Mouse (Mus musculus) forelimb bud, embryonic 11.5 days (tissue): ENCODE measurements around the gene Tfpt.
"Not testable (repeated sequence)": the region's sequence is repeated elsewhere in the genome, so short reads cannot be mapped to it uniquely, and the experiment has no call there.

ENCODE experiments used
- DNase-seq: peaks from one replicate; pipeline ENCODE4 v3.0.0-alpha.2; 2012; ENCODE audit warnings: low read depth, low spot score

Tfpt gene

GRCm38 (mm10) chr7:3617242-3617995 lies 12.3 kb downstream of the Tfpt start, which contains the start of gene Ndufa3:
TSS of gene Ndufa3 (plus strand) at chr7:3617373.
- peak; percentile 89 for DNase-seq

- no peak for DNase-seq
These were observed 13.1 kb downstream of the Tfpt start for GRCm38 (mm10) chr7:3616389-3617241.

- no peak for DNase-seq
These were observed 13.7 kb downstream of the Tfpt start, which contains the start of gene Oscar for GRCm38 (mm10) chr7:3616057-3616388. TSS of gene Oscar (minus strand) at chr7:3616157.

- no peak for DNase-seq
These were observed 15.7 kb downstream of the Tfpt start for GRCm38 (mm10) chr7:3614021-3614420.

- no peak for DNase-seq
These were observed 18.7 kb downstream of the Tfpt start for GRCm38 (mm10) chr7:3611006-3611405.

GRCm38 (mm10) chr7:3610437-3610836 lies 19.3 kb downstream of the Tfpt start:
- DNase-seq: no peak

GRCm38 (mm10) chr7:3609082-3609481 lies 20.6 kb downstream of the Tfpt start:
- no peak for DNase-seq

- DNase-seq: no peak
These were observed 21.1 kb downstream of the Tfpt start for GRCm38 (mm10) chr7:3608668-3609067.

- no peak for DNase-seq
These were observed 22.3 kb downstream of the Tfpt start for GRCm38 (mm10) chr7:3607391-3607790.

GRCm38 (mm10) chr7:3606798-3607197 lies 22.9 kb downstream of the Tfpt start:
- no peak for DNase-seq

- DNase-seq: peak; percentile 75
These were observed 28.6 kb downstream of the Tfpt start for GRCm38 (mm10) chr7:3601119-3601518.

- not testable (repeated sequence) for DNase-seq
These were observed 32.0 kb downstream of the Tfpt start for GRCm38 (mm10) chr7:3597755-3598154.

- DNase-seq: no peak
These were observed 34.6 kb downstream of the Tfpt start for GRCm38 (mm10) chr7:3595146-3595545.

GRCm38 (mm10) chr7:3594686-3595085 lies 35.0 kb downstream of the Tfpt start:
- DNase-seq: no peak

- no peak for DNase-seq
These were observed 35.9 kb downstream of the Tfpt start for GRCm38 (mm10) chr7:3593855-3594254.

- DNase-seq: no peak
These were observed 38.2 kb downstream of the Tfpt start for GRCm38 (mm10) chr7:3591534-3591933.

- no peak for DNase-seq
These were observed 39.2 kb downstream of the Tfpt start for GRCm38 (mm10) chr7:3590550-3590949.

- DNase-seq: no peak
These were observed 42.4 kb downstream of the Tfpt start for GRCm38 (mm10) chr7:3587292-3587691.

GRCm38 (mm10) chr7:3586255-3586654 lies 43.5 kb downstream of the Tfpt start:
- no peak for DNase-seq

GRCm38 (mm10) chr7:3585763-3586162 lies 44.0 kb downstream of the Tfpt start:
- no peak for DNase-seq

- DNase-seq: no peak
These were observed 49.7 kb downstream of the Tfpt start for GRCm38 (mm10) chr7:3580029-3580428.

GRCm38 (mm10) chr7:3578952-3579546 lies 50.7 kb downstream of the Tfpt start:
- no peak for DNase-seq
